Mouse (Mus musculus): ENCODE data around the gene Mst1r. TPM values are rescaled to one million over a fixed set of nuclear protein-coding genes. Genes with fewer than 3 reads are reported as not detected.

Gene Mst1r
- total RNA-seq, 2 experiments from 2014 or later = not detected

Other genes with a start within 250 kb of the Mst1r start
- gene Slc38a3, start 237.3 kb upstream of the Mst1r start, total RNA-seq (2015; ENCODE audit: low replicate concordance) = not detected in 2 replicates
- gene Slc38a3, start 237.3 kb upstream of the Mst1r start, total RNA-seq (2017; ENCODE audit: low replicate concordance) = not detected in 2 replicates
- not detected in 2 replicates for gene Gnat1, start 227.2 kb upstream of the Mst1r start, total RNA-seq (2015; ENCODE audit: low replicate concordance)
- gene Gnat1, start 227.2 kb upstream of the Mst1r start, total RNA-seq (2017; ENCODE audit: low replicate concordance) = 1.9 TPM in 1 of 2 replicates, not detected in the other
- not detected in 2 replicates for gene Sema3f, start 196.4 kb upstream of the Mst1r start, total RNA-seq (2015; ENCODE audit: low replicate concordance)
- not detected in 2 replicates for gene Sema3f, start 196.4 kb upstream of the Mst1r start, total RNA-seq (2017; ENCODE audit: low replicate concordance)
- gene Rbm5, start 135.9 kb upstream of the Mst1r start, total RNA-seq (2015; ENCODE audit: low replicate concordance) = 269 and 283 TPM in 2 replicates
- gene Rbm5, start 135.9 kb upstream of the Mst1r start, total RNA-seq (2017; ENCODE audit: low replicate concordance) = 374 and 383 TPM in 2 replicates
- 176 and 204 TPM in 2 replicates for gene Rbm6, start 33.6 kb upstream of the Mst1r start, total RNA-seq (2015; ENCODE audit: low replicate concordance)
- gene Rbm6, start 33.6 kb upstream of the Mst1r start, total RNA-seq (2017; ENCODE audit: low replicate concordance) = 216 and 260 TPM in 2 replicates
- gene Mon1a, start 18.7 kb upstream of the Mst1r start, total RNA-seq (2015; ENCODE audit: low replicate concordance) = not detected in 2 replicates
- gene Mon1a, start 18.7 kb upstream of the Mst1r start, total RNA-seq (2017; ENCODE audit: low replicate concordance) = 0.64 and 3.3 TPM in 2 replicates
- not detected in 2 replicates for gene Actl11, start 21.6 kb downstream of the Mst1r start, total RNA-seq (2015; ENCODE audit: low replicate concordance)
- not detected in 2 replicates for gene Actl11, start 21.6 kb downstream of the Mst1r start, total RNA-seq (2017; ENCODE audit: low replicate concordance)
- not detected in 2 replicates for gene Camkv, start 28.8 kb downstream of the Mst1r start, total RNA-seq (2015; ENCODE audit: low replicate concordance)
- gene Camkv, start 28.8 kb downstream of the Mst1r start, total RNA-seq (2017; ENCODE audit: low replicate concordance) = 0.13 TPM in 1 of 2 replicates, not detected in the other
- gene Traip, start 43.3 kb downstream of the Mst1r start, total RNA-seq (2015; ENCODE audit: low replicate concordance) = 12.6 and 19.3 TPM in 2 replicates
- gene Traip, start 43.3 kb downstream of the Mst1r start, total RNA-seq (2017; ENCODE audit: low replicate concordance) = 50.4 and 51.5 TPM in 2 replicates
- 365 and 400 TPM in 2 replicates for gene Uba7, start 68.6 kb downstream of the Mst1r start, total RNA-seq (2015; ENCODE audit: low replicate concordance)
- gene Uba7, start 68.6 kb downstream of the Mst1r start, total RNA-seq (2017; ENCODE audit: low replicate concordance) = 262 and 332 TPM in 2 replicates
- gene Gm20661, start 76.2 kb downstream of the Mst1r start, total RNA-seq (2015; ENCODE audit: low replicate concordance) = 1.1 TPM in 1 of 2 replicates, not detected in the other
- 0.64 and 4.2 TPM in 2 replicates for gene Gm20661, start 76.2 kb downstream of the Mst1r start, total RNA-seq (2017; ENCODE audit: low replicate concordance)
- 26.0 and 44.3 TPM in 2 replicates for gene Inka1, start 79.0 kb downstream of the Mst1r start, total RNA-seq (2015; ENCODE audit: low replicate concordance)
- 34.4 and 43.8 TPM in 2 replicates for gene Inka1, start 79.0 kb downstream of the Mst1r start, total RNA-seq (2017; ENCODE audit: low replicate concordance)
- 14.8 TPM in 1 of 2 replicates, not detected in the other for gene Cdhr4, start 85.6 kb downstream of the Mst1r start, total RNA-seq (2015; ENCODE audit: low replicate concordance)
- 13.3 TPM in 1 of 2 replicates, not detected in the other for gene Cdhr4, start 85.6 kb downstream of the Mst1r start, total RNA-seq (2017; ENCODE audit: low replicate concordance)
- not detected in 2 replicates for gene Gm20662, start 89.5 kb downstream of the Mst1r start, total RNA-seq (2015; ENCODE audit: low replicate concordance)
- gene Gm20662, start 89.5 kb downstream of the Mst1r start, total RNA-seq (2017; ENCODE audit: low replicate concordance) = not detected in 2 replicates
- gene Ip6k1, start 95.6 kb downstream of the Mst1r start, total RNA-seq (2015; ENCODE audit: low replicate concordance) = 46.5 and 62.5 TPM in 2 replicates
- 71.1 and 159 TPM in 2 replicates for gene Ip6k1, start 95.6 kb downstream of the Mst1r start, total RNA-seq (2017; ENCODE audit: low replicate concordance)
- 5.8 and 5.9 TPM in 2 replicates for gene Gmppb, start 142.4 kb downstream of the Mst1r start, total RNA-seq (2015; ENCODE audit: low replicate concordance)
- gene Gmppb, start 142.4 kb downstream of the Mst1r start, total RNA-seq (2017; ENCODE audit: low replicate concordance) = 6.4 and 13.9 TPM in 2 replicates
- gene Amigo3, start 146.3 kb downstream of the Mst1r start, total RNA-seq (2015; ENCODE audit: low replicate concordance) = 2.2 TPM in 1 of 2 replicates, not detected in the other
- 1.1 and 3.6 TPM in 2 replicates for gene Amigo3, start 146.3 kb downstream of the Mst1r start, total RNA-seq (2017; ENCODE audit: low replicate concordance)
- 22.0 and 63.3 TPM in 2 replicates for gene Mst1, start 173.6 kb downstream of the Mst1r start, total RNA-seq (2015; ENCODE audit: low replicate concordance)
- gene Mst1, start 173.6 kb downstream of the Mst1r start, total RNA-seq (2017; ENCODE audit: low replicate concordance) = 7.7 and 14.1 TPM in 2 replicates
- 1,337 and 1,464 TPM in 2 replicates for gene Rnf123, start 176.5 kb downstream of the Mst1r start, total RNA-seq (2015; ENCODE audit: low replicate concordance)
- gene Rnf123, start 176.5 kb downstream of the Mst1r start, total RNA-seq (2017; ENCODE audit: low replicate concordance) = 890 and 970 TPM in 2 replicates
- gene Apeh, start 187.7 kb downstream of the Mst1r start, total RNA-seq (2015; ENCODE audit: low replicate concordance) = 265 and 389 TPM in 2 replicates
- gene Apeh, start 187.7 kb downstream of the Mst1r start, total RNA-seq (2017; ENCODE audit: low replicate concordance) = 454 and 497 TPM in 2 replicates